Mouse (Mus musculus) myocyte (in vitro differentiated cells): Measurements from ENCODE around the gene Rnf215.

Source experiments
- POLR2AphosphoS2 ChIP-seq: IDR thresholded peaks from one replicate; pipeline ENCODE4 v1.6.1; 2011; ENCODE audit warnings: low read depth, control low read depth; ENCODE audit not compliant: insufficient read length
- SRF ChIP-seq: IDR thresholded peaks from one replicate; pipeline ENCODE4 v1.6.1; 2011; ENCODE audit warnings: low read depth; ENCODE audit not compliant: control insufficient read depth, insufficient read length

- TF ChIP-seq POLR2AphosphoS2 (peak; percentile 59), SRF (no peak)
Measured at GRCm38 (mm10) chr11:4159808-4160708, 25.1 kb downstream of the Rnf215 start, which contains the start of the genes Ccdc157 and Sf3a1.
